Mouse (Mus musculus) left cerebral cortex, postnatal 36 days (tissue): ENCODE data around the gene Zfp36l2. TPM values are rescaled to one million over a fixed set of nuclear protein-coding genes. Genes with fewer than 3 reads are reported as not detected.

Source experiments
- DNase-seq, 2 experiments: peaks; one replicate each; pipeline ENCODE4 v3.0.0; 2021 to 2022; ENCODE audit warnings: low spot score in 2 of 2, mixed read lengths in 1 of 2
- intact Hi-C: fragments of 180-260 bp; cut with DNase I; formaldehyde crosslinking; loops from one replicate; pipeline ENCODE4 v1.15.1; 2025
- total RNA-seq, 2 experiments: library from RNA; stranded (reverse); gene quantifications; 2 replicates each; pipeline ENCODE4 v1.2.3; 2021

Zfp36l2 gene
- total RNA-seq, 2 experiments from 2014 or later = 23.9 to 28.3 TPM

DNA sequence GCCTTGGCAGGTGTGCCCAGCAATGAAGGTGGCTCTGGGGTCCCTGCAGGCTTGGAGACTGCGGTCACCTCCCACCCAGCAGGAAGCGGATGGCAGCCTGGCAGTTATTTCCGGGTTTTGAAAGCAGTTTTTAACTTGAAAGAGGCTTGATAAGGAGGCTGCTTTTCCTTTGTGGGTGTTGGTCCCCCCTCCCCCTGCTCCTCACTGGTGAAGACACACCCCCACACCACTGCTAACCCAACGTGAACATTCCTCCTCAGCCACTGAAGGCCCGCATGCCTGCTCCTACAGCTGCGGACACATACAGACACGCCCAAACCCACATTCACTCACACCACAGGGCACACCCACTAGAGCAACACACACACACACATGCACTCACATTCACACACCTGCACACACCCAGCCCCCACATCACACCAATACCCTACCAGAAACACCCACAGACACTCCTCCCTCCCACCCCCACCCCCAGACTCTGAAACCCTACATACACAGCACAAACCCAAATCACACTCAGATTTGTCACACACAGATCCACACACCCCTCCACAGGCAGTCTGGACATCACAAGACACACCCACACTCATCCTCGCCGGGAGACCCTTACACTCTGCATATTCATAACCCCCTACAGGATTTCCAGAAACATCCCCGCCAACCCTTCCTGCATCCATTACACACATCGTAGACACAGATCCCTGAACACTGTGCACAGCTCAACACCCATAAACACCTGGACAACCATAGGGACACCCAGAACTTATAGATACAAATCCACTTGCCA lies 6.8 kb downstream of the Zfp36l2 start:
- no peak for DNase-seq
- intact Hi-C loops = loop anchor here (5.0 kb wide), 1 partner anchor 34 kb away; no protein-coding TSS in a partner anchor

DNA sequence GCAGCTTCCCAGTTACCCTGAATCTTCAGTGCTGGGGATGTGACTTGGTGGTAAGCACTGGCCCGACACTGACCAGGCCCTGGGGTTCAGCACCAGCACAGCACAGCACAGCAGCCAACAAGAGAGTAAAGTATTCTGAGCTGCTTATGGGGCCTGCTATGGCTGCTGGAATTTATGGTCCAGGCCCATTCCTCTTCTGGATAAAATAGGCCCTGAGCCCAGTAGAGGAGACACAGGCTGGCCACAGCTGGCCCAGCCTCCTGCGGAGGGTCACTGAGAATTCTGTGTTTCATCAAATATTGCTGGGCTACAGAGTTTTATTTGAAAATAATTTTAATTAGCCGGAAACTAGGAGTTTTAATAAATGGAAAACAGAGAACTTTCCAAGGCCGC lies 7.8 kb downstream of the Zfp36l2 start:
- intact Hi-C loops = loop anchor here (5.0 kb wide), 1 partner anchor 33 kb away; no protein-coding TSS in a partner anchor
- DNase-seq = no peak

GRCm38 (mm10) chr17:84179026-84179972 lies 8.4 kb downstream of the Zfp36l2 start:
- DNase-seq = no peak
- intact Hi-C loops = no loop called here

- no peak for DNase-seq
- intact Hi-C loops = no loop called here
Measured at GRCm38 (mm10) chr17:84177481-84177880, 10.3 kb downstream of the Zfp36l2 start.

DNA sequence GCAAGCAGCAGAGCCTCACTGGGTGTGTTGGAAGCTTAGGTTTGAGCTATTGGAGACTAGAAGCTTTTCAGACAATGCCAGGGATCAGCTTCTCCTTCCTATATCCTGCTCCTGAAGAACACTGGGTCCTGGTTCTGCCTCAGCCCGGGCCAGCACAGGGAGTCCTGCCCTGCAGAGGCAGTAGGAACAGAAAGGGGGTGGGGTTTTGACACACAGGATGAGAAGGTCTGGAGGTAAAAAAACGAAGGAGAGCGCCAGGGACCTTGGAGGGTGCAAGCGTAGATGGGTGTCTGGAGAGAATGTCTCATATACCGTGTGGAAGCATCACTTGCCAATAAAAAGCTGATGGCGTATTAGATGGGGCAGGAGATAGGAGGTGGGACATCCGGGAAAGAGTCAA lies 11.3 kb downstream of the Zfp36l2 start:
- DNase-seq = no peak
- intact Hi-C loops = no loop called here

DNA sequence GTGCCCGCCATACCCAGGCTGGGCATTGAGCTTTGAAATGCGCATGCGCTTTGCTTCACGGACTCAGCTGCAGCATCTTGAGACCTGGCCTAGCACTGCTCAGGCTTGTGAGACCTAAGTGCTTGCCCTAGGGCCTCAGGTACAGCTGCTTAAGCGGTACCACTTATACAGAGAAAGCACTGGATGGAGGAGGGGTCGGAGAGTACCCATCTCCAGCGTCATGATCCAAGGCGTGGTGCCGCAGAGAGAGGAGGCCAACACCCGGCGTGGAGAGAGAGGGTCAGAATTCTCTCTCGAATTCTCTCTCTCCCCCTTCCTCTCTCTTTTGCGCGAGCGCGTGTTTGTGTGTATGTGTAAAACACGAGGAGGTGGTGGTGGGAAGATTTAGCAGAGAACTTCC lies 12.6 kb downstream of the Zfp36l2 start:
- no peak for DNase-seq
- intact Hi-C loops = no loop called here

- no peak for DNase-seq
- intact Hi-C loops = no loop called here
Measured at GRCm38 (mm10) chr17:84167377-84167776, 20.4 kb downstream of the Zfp36l2 start.

DNA sequence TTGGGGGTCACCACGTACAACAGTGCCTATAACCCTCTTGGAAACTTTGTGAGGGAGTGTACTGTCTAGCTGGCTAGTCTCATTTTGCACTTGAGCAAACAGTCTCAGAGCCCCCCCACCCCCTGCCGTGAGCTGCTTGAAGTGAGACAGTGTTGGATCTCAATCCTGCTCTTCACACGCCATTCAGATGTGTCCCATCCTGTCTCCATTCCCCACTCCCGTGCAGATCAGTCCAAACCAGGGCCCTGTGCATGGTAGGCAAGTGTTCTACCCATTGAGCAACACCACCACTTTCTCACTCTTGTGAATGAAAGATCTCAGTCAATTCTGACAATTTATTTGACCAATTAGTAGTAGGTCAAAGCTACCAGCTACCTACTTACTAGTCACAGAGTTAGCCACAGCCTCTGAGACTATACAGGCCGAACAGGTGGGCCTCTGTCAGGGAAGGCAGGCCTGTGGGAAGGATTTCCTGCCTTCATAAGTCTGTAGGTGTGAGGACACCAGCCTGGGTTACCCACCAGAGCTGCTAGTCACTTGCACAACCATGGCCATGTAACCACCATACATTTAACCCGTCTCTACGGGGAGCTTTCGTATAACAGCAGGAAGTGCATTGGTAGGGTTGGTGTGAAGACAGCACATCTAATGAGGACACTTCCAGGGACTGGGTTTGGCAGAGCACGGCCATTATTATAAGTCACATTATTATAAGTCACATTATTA lies 21.4 kb downstream of the Zfp36l2 start:
- no peak for DNase-seq
- intact Hi-C loops = no loop called here

DNA sequence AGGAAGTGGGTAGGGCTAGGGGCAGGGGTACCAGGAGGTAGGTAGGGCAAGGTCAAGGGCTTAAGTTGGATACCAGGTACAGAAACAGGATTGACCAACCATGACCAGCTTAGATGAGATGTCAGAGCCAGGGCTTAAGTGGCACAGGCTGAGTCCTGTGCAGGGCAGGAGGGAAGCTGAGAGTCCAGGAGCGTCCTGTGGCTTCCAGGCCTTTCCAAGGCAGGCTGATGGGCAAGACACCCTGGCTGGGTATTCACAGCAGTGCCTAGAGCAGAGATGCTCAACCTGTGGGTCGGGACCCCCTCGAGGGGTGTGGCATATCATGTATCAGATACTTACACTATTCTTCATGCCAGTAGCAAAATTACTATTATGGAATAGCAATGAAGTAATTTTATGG lies 22.0 kb downstream of the Zfp36l2 start:
- no peak for DNase-seq
- intact Hi-C loops = no loop called here

- DNase-seq = no peak
- intact Hi-C loops = no loop called here
Measured at GRCm38 (mm10) chr17:84164146-84164545, 23.6 kb downstream of the Zfp36l2 start.

DNA sequence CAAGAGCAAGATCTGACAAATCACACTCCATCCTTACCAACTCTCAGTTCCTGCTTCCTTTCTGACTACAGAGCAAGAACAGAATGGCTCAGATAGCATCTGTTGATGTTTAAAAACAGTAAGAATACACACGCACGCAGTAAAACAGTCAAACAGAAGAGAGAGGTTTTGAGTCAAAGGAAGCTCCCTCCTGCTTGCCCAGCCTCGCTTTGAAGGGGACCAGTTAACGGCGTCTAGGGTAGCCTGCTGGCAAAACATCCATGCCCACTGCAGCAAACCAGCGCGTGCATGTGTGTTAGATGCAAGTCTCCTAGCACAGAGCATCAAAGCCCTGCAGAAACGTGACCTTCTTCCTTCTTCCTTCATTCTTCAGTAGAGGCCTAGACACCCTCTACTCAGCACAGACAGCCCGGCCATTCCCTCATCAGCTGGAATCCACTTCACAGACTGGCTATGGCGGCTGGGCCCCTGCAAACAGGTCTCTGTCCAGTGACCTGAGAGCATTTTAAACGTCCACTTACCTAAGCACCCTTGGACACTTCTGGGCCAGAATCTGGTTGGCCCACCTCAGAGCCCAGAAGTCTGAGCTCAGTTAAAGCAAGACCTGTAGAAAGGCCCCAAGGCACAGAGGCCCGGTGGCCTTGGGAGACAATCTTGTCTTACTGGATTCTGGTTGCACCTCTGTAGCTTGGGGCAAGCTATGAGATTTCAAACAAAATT lies 24.5 kb downstream of the Zfp36l2 start:
- DNase-seq = no peak
- intact Hi-C loops = no loop called here

- no peak for DNase-seq
- intact Hi-C loops = no loop called here
Measured at GRCm38 (mm10) chr17:84162211-84162760, 25.5 kb downstream of the Zfp36l2 start.

- DNase-seq = no peak
- intact Hi-C loops = no loop called here
Measured at GRCm38 (mm10) chr17:84161231-84161854, 26.4 kb downstream of the Zfp36l2 start.

DNA sequence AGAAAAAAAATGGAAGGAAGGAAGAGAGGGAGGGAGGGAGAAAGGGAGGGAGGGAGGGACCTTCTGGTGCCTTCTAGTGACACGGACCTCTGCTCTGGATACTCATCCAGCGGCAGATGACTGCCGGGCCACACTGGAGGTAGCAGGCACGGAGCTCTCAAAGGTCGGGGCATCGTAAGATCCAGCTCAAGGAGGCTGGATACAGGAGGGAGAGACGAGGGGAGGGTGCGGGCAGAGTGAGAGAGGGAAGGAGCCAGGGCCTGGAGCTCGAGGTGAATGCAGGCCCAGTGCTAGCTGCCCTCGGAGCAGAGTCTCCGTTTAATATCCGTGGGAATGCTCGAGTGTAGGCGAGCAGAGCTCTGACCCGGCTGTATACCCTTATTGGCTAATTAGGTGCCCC lies 28.9 kb downstream of the Zfp36l2 start:
- DNase-seq = no peak
- intact Hi-C loops = no loop called here

DNA sequence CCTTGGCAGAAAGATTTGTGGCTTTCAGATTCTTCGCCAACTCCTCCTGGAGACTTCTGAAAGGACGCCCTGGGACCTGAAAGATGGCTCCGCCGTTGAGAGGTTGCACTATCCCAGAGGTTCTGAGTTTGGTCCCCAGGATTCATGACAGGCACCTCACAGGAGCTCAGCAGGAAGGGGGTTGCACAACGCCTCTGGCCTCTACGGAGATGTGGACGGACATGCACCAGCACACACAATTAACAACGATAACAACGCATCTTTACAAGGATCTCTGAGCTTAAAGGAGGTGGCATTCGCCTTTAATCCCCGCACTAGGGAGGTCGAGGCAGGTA lies 29.3 kb downstream of the Zfp36l2 start:
- intact Hi-C loops = no loop called here
- DNase-seq = no peak

GRCm38 (mm10) chr17:84157743-84158460 lies 29.8 kb downstream of the Zfp36l2 start:
- intact Hi-C loops = no loop called here
- no peak for DNase-seq

DNA sequence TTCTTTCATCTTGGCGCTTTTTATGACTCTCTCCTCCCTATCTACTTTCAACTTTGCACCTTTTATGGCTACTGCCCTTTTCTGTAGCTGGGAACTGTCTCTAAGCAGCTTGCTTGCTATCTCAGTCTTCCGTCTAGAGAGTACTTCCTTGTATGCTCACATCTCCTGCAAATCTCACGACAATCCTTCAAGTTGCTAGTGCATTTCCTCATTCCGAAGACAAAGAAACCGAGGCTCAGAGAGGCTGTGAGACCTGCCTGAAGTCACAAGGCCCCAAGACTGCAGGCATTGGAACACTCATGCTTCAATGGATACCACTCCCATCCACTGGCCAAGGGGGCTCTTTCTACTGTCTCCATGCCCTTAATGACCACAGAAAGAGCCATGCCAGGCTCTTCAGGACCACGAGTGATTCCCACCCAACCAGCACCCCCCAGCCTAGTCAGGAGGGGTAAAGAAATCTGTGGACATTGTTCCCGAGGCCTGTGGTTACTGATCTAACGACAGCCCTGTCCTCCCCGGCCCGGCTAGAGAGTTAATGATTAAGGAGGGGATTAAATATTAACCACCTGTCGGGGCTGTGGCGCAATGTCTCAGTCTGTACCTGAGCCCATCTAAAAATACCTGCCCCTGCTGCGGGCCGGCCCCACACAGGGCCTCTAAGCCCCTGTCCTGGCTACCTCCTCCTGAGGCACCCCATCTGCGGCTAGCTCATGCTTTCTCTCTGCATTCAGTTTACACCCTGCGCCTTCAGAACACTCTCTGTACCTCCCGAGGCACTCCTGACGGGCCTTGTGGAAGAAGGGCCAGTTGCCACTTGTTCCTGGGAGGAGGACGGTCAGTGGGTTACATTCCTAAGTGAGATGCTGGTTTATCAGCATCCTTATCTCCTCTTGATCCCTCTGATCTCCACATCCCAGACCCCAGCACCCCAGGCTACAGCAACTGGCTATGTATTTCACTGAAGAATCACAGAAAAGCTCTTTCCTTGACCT lies 30.7 kb downstream of the Zfp36l2 start:
- no peak for DNase-seq
- intact Hi-C loops = no loop called here
